Mouse (Mus musculus): ENCODE data around the gene Olfr1347. TPM values are rescaled to one million over a fixed set of nuclear protein-coding genes. Genes with fewer than 3 reads are reported as not detected.
"Not testable (repeated sequence)": the region's sequence is repeated elsewhere in the genome, so short reads cannot be mapped to it uniquely, and the experiment has no call there.

Olfr1347 gene
- polyA plus RNA-seq (2015; fragmentation: Nextera tagmentation; extraction: Ambion mirVana), result not detected in 2 replicates

- no peak within 1 kb of the TSS for H3K4me3 ChIP-seq
- H3K27me3 ChIP-seq, result no peaks in the 10 kb centered on the region
- no peak within 1 kb of the TSS for H3K27ac ChIP-seq
- no peak for ATAC-seq (ENCODE audit: low FRiP score, low read depth)
- 65% methylated on average over 1 of the region's 1 CpGs for WGBS
- H3K9me3 ChIP-seq, result peaks cover 9% of the 10 kb centered on the region; the same call in 1 of the 2 replicates
- H3K36me3 ChIP-seq, result no peaks in the 10 kb centered on the region
- no peaks in the 10 kb centered on the region for H3K4me1 ChIP-seq
- no peak within 1 kb of the TSS for H3K4me2 ChIP-seq (replicated peaks)
- no peak within 1 kb of the TSS for H3K9ac ChIP-seq
Measured at GRCm38 (mm10) chr7:6499655-6500054, at the start of gene Olfr1347. TSS of gene Olfr1347 (minus strand) at chr7:6499755.

DNA sequence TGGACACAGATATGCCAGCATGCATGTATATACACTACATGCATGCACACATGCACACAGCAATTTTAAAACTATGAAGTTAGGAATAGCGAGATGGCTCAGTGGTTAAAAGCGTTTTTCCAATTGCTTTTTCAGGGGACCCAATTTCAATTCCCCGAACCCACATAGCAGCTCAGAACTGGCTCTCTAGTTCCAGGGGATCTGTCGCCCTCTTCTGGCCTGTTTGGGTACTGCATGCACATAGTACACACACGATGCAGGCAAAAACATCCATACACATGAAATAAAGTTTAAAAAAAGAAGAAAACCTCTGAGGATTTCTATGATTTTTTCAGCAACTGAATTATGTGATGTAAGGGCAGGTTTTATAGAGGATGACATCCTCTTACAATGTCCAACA, 26.6 kb upstream of the Olfr1347 start:
- no peak overlapping the region for H3K27ac ChIP-seq
- peaks cover 15% of the 10 kb centered on the region for H3K9me3 ChIP-seq
- WGBS, result 66% methylated on average over 5 of the region's 5 CpGs
- H3K27me3 ChIP-seq, result no peaks in the 10 kb centered on the region
- H3K4me1 ChIP-seq, result no peaks in the 10 kb centered on the region
- no peak for ATAC-seq (ENCODE audit: low FRiP score, low read depth)
- no peaks in the 10 kb centered on the region for H3K36me3 ChIP-seq
- no peak overlapping the region for H3K4me2 ChIP-seq (replicated peaks)
- H3K4me3 ChIP-seq, result no peak overlapping the region
- H3K9ac ChIP-seq, result no peak overlapping the region

- Histone ChIP-seq H3K4me1 (no peaks in the 10 kb centered on the region), H3K36me3 (no peaks in the 10 kb centered on the region), H3K9me3 (peaks cover 15% of the 10 kb centered on the region), H3K9ac (no peak overlapping the region), H3K27me3 (no peaks in the 10 kb centered on the region), H3K27ac (no peak overlapping the region), H3K4me3 (no peak overlapping the region), H3K4me2 (replicated peaks) (no peak overlapping the region)
- WGBS, result 66% methylated on average over 3 of the region's 3 CpGs
- no peak for ATAC-seq (ENCODE audit: low FRiP score, low read depth)
Measured at GRCm38 (mm10) chr7:6525001-6525400, 25.4 kb upstream of the Olfr1347 start.

GRCm38 (mm10) chr7:6522850-6523249, 23.3 kb upstream of the Olfr1347 start, which contains the start of gene Olfr1349:
TSS of gene Olfr1349 (minus strand) at chr7:6522950.
- no peaks in the 10 kb centered on the region for H3K27me3 ChIP-seq
- H3K27ac ChIP-seq, result no peak within 1 kb of the TSS
- no peaks in the 10 kb centered on the region for H3K36me3 ChIP-seq
- no peak for ATAC-seq (ENCODE audit: low FRiP score, low read depth)
- WGBS, result 84% methylated on average over 5 of the region's 5 CpGs
- no peaks in the 10 kb centered on the region for H3K4me1 ChIP-seq
- no peak within 1 kb of the TSS for H3K4me2 ChIP-seq (replicated peaks)
- peaks cover 12% of the 10 kb centered on the region for H3K9me3 ChIP-seq
- no peak within 1 kb of the TSS for H3K9ac ChIP-seq
- H3K4me3 ChIP-seq, result no peak within 1 kb of the TSS

- Histone ChIP-seq H3K27me3 (no peaks in the 10 kb centered on the region), H3K9me3 (peaks cover 10% of the 10 kb centered on the region), H3K4me1 (no peaks in the 10 kb centered on the region), H3K4me3 (no peak overlapping the region), H3K36me3 (no peaks in the 10 kb centered on the region), H3K27ac (no peak overlapping the region), H3K9ac (no peak overlapping the region), H3K4me2 (replicated peaks) (no peak overlapping the region)
- WGBS, result 38% methylated on average over 1 of the region's 1 CpGs
- no peak for ATAC-seq (ENCODE audit: low FRiP score, low read depth)
Measured at GRCm38 (mm10) chr7:6521666-6522065, 22.1 kb upstream of the Olfr1347 start.

GRCm38 (mm10) chr7:6508648-6509047, 9.1 kb upstream of the Olfr1347 start, which contains the start of gene Olfr1348:
TSS of gene Olfr1348 (minus strand) at chr7:6508748.
- Histone ChIP-seq H3K4me1 (no peaks in the 10 kb centered on the region), H3K27ac (no peak within 1 kb of the TSS), H3K27me3 (no peaks in the 10 kb centered on the region), H3K36me3 (no peaks in the 10 kb centered on the region), H3K9ac (no peak within 1 kb of the TSS), H3K4me3 (no peak within 1 kb of the TSS), H3K4me2 (replicated peaks) (no peak within 1 kb of the TSS), H3K9me3 (peaks cover 8% of the 10 kb centered on the region; the same call in 1 of the 2 replicates)
- ATAC-seq (ENCODE audit: low FRiP score, low read depth), result no peak
- WGBS, result 96% methylated on average over 1 of the region's 1 CpGs

DNA sequence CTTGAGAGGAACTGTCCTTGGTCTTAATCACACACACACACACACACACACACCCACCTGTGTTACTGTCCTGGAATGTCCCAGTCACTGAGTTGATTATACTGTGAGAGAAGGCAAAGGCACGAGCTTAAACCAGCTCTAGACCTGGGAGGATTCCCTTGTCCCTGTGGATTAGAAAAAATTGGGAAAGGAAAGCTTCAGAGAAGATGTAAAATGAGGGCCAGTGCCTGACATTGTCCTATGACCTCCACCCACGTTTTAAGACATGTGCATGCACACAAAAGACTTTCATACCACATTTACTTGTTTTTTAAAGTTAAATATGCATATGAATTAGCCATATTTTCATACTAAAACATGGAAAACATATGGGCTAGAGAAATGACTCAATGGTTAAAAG, 12.7 kb downstream of the Olfr1347 start, which contains the start of gene Olfr5:
Olfr5 (minus strand) TSS at position 101 of the 400 bp plus-strand sequence.
- H3K4me2 ChIP-seq (replicated peaks), result no peak within 1 kb of the TSS
- H3K36me3 ChIP-seq, result no peaks in the 10 kb centered on the region
- WGBS, result 19% methylated on average over 2 of the region's 2 CpGs
- H3K9ac ChIP-seq, result no peak within 1 kb of the TSS
- no peak within 1 kb of the TSS for H3K4me3 ChIP-seq
- no peaks in the 10 kb centered on the region for H3K27me3 ChIP-seq
- no peak within 1 kb of the TSS for H3K27ac ChIP-seq
- no peaks in the 10 kb centered on the region for H3K4me1 ChIP-seq
- no peak for ATAC-seq (ENCODE audit: low FRiP score, low read depth)
- H3K9me3 ChIP-seq, result peaks cover 8% of the 10 kb centered on the region

- not testable (repeated sequence) for H3K4me3 ChIP-seq; H3K27me3 ChIP-seq; H3K27ac ChIP-seq; H3K4me1 ChIP-seq; H3K36me3 ChIP-seq; H3K4me2 ChIP-seq (replicated peaks); H3K9ac ChIP-seq; ATAC-seq (ENCODE audit: low FRiP score, low read depth)
- peaks cover 16% of the 10 kb centered on the region; the same call in 1 of the 2 replicates for H3K9me3 ChIP-seq
- 65% methylated on average over 2 of the region's 2 CpGs for WGBS
Measured at GRCm38 (mm10) chr7:6477633-6478032, 21.9 kb downstream of the Olfr1347 start.

GRCm38 (mm10) chr7:6466951-6467350, 32.6 kb downstream of the Olfr1347 start, which contains the start of gene Olfr1346:
TSS of gene Olfr1346 (plus strand) at chr7:6467101.
- Histone ChIP-seq H3K4me3 (no peak within 1 kb of the TSS), H3K4me1 (no peaks in the 10 kb centered on the region), H3K9me3 (no peaks in the 10 kb centered on the region; the same call in 1 of the 2 replicates), H3K9ac (no peak within 1 kb of the TSS), H3K4me2 (replicated peaks) (no peak within 1 kb of the TSS), H3K27me3 (no peaks in the 10 kb centered on the region), H3K36me3 (no peaks in the 10 kb centered on the region), H3K27ac (no peak within 1 kb of the TSS)
- no peak for ATAC-seq (ENCODE audit: low FRiP score, low read depth)

- no peak overlapping the region for H3K9ac ChIP-seq
Measured at GRCm38 (mm10) chr7:6456399-6456798, 43.2 kb downstream of the Olfr1347 start.

GRCm38 (mm10) chr7:6455868-6456267, 43.7 kb downstream of the Olfr1347 start, which contains the start of gene Olfr1336:
TSS of gene Olfr1336 (plus strand) at chr7:6456168.
- Histone ChIP-seq H3K9me3 (0 out of 2 replicates have a peak, but pooled peaks cover 3% of the 10 kb centered on the region), H3K4me3 (no peak within 1 kb of the TSS), H3K9ac (no peak within 1 kb of the TSS), H3K36me3 (no peaks in the 10 kb centered on the region), H3K27ac (no peak within 1 kb of the TSS), H3K4me1 (no peaks in the 10 kb centered on the region), H3K4me2 (replicated peaks) (no peak within 1 kb of the TSS), H3K27me3 (no peaks in the 10 kb centered on the region)
- ATAC-seq (ENCODE audit: low FRiP score, low read depth), result no peak

More at GRCm38 (mm10) chr7:6456399-6456798, 43.2 kb downstream of the Olfr1347 start:
- ATAC-seq (ENCODE audit: low FRiP score, low read depth), result no peak
- no peak overlapping the region for H3K4me3 ChIP-seq
- no peaks in the 10 kb centered on the region for H3K36me3 ChIP-seq
- H3K9me3 ChIP-seq, result 0 out of 2 replicates have a peak, but pooled peaks cover 3% of the 10 kb centered on the region
- H3K4me1 ChIP-seq, result no peaks in the 10 kb centered on the region
- no peaks in the 10 kb centered on the region for H3K27me3 ChIP-seq
- WGBS, result 41% methylated on average over 3 of the region's 3 CpGs
- H3K4me2 ChIP-seq (replicated peaks), result no peak overlapping the region
- no peak overlapping the region for H3K27ac ChIP-seq

- WGBS, result 78% methylated on average over 5 of the region's 5 CpGs
- no peak overlapping the region for H3K9ac ChIP-seq
- no peak overlapping the region for H3K4me2 ChIP-seq (replicated peaks)
- H3K9me3 ChIP-seq, result 0 out of 2 replicates have a peak, but pooled peaks cover 7% of the 10 kb centered on the region
- no peak overlapping the region for H3K27ac ChIP-seq
- no peaks in the 10 kb centered on the region for H3K36me3 ChIP-seq
- no peak overlapping the region for H3K4me3 ChIP-seq
- ATAC-seq (ENCODE audit: low FRiP score, low read depth), result no peak
- no peaks in the 10 kb centered on the region for H3K27me3 ChIP-seq
- no peaks in the 10 kb centered on the region for H3K4me1 ChIP-seq
Measured at GRCm38 (mm10) chr7:6447771-6448170, 51.8 kb downstream of the Olfr1347 start.

- 63% methylated on average over 2 of the region's 2 CpGs for WGBS
- H3K4me1 ChIP-seq, result no peaks in the 10 kb centered on the region
- 0 out of 2 replicates have a peak, but pooled peaks cover 2% of the 10 kb centered on the region for H3K9me3 ChIP-seq
- no peak overlapping the region for H3K4me2 ChIP-seq (replicated peaks)
- H3K36me3 ChIP-seq, result no peaks in the 10 kb centered on the region
- H3K27me3 ChIP-seq, result no peaks in the 10 kb centered on the region
- no peak overlapping the region for H3K9ac ChIP-seq
- no peak overlapping the region for H3K4me3 ChIP-seq
- no peak overlapping the region for H3K27ac ChIP-seq
- ATAC-seq (ENCODE audit: low FRiP score, low read depth), result no peak
Measured at GRCm38 (mm10) chr7:6441173-6441572, 58.4 kb downstream of the Olfr1347 start.
